Mouse (Mus musculus): ENCODE measurements at regions not wholly inside any gene's neighbourhood (a gene's known extent, or its start where the extent isn't known, plus 50 kb on each side); places are given as distances from the start of the nearest gene placed in this dataset.
"Not testable (repeated sequence)": the region's sequence is repeated elsewhere in the genome, so short reads cannot be mapped to it uniquely, and the experiment has no call there.

GRCm38 (mm10) chr10:95773425-95773980 lies 69.2 kb downstream of the Gm33543 start:
- peak; percentile 19 for DNase-seq

DNA sequence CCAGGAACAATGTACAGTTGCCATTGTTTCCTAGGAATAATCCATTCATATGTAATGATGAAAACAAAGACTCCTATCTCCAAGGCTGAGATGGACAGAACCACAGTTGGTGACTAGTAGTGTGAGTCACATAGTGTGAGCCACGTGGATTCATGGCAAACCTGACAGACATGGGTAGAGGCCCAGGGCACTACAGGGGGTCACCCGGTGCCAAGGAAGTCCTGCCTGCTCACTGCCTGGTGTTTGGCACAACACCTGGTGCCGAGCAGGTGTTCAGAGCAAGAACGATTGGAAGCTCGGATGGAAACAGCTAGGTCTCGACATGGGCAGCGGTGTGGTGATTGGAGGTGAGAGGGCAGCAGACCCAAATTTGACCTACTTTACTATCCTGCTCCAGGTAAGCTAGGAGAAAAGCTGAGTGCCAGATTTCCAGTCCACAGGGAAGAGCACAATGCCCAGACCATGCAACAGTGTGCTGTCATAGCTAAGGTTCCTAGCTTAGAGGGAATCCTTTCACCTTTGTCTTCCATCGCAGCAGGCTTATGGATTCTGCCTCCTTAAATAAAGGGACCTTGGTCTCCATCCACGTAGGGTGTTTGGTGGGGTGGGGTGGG lies 69.8 kb downstream of the Gm33543 start:
- DNase-seq, result peak; percentile 81

- DNase-seq, result no peak
Measured at GRCm38 (mm10) chr10:95768974-95769373, 73.8 kb downstream of the Gm33543 start.

DNA sequence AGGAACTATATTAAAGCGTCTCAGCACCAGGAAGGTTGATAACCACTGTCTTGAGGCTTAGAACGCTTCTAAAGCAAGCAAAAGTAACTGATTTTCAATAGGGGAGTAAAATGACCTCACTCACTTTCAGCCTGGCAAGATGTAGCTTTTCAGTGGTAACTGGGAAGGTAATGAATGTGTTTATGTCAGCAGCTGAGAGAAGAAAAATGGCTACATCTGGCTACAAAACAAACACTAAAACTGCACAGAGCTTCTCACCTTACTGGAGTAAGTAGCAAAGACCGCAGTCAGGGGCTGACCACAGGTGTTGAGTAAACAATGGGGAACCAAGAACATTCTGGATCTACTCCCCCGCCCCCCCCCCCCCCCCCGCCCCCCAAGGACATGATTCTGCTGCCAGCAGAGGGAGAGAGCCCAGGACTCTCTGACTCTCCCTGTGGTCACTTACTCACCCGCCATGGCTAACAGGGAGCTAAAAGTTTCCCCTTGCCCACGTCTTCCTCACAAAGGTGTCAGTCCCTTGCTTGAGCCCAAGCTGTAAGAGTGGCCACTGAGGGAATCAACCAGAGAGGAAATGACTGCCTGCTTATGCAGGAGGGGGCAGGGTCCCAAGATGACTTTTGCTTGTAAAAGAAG lies 75.1 kb downstream of the Gm33543 start:
- DNase-seq, result no peak

GRCm38 (mm10) chr10:95764129-95764528 lies 78.6 kb downstream of the Gm33543 start:
- DNase-seq, result no peak

GRCm38 (mm10) chr10:95762632-95763031 lies 80.1 kb downstream of the Gm33543 start:
- no peak for DNase-seq

GRCm38 (mm10) chr10:95761969-95762368 lies 80.8 kb downstream of the Gm33543 start:
- DNase-seq, result no peak

DNA sequence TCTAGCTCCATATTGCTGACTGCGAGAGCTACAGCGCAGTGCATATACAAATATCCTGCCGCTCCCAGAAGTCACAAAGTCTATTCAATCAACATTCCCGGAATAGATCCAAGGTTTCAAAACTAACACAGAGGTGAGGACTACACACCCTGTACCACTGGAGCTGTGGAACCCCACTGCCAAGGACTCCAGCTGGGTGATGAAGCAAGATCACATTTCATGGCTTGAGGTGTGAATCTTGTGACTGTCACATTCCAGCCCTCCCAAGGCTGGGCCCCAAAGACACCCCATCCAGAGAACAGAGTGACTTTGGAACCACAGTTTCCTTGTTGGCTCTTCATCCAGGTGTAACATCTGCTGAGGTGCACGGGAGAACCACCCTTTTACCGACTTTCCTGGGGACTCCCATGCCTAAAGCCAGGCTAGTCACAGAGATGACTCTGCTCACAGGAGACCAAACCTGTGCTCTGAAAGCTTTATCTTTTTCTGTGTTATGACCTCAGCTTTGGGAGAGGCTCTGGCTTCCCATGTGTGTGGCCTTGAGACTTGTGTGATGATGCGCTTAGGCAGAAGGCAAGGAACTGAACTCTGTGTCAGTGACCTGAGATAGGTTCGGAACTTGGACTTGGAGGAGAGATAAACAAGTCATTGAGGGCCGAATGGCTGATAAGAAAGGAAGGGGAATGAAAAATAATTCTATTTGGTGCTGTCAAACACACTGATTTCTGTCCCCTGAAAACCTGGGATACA lies 82.4 kb downstream of the Gm33543 start:
- no peak for DNase-seq

- DNase-seq, result no peak
Measured at GRCm38 (mm10) chr10:95758181-95758580, 84.5 kb downstream of the Gm33543 start.

- DNase-seq, result no peak
Measured at GRCm38 (mm10) chr10:95755429-95755828, 82.2 kb upstream of the Anapc15-ps start.

DNA sequence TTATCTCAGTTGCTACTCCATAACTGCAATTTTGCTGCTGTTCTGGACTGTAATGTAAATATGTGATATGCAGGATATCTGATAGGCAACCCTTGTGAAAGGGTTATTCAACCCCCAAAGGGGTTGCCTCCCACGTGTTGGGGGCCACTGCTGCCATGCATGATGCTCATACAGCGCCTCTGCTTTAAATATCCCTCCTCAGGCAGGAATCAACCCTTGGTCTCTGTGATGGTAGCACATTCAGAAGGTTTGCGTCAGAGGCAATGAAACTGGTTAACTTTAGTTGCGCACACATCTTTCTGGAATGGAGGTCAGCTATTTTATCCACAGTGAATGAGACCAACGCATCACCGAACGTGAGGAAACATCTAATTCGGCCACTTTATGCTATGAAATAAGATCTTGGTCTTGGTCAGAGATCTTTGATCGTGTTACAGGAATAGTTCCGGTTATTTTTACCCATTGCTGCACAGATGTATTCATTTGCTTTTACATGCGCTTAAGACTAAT lies 80.2 kb upstream of the Anapc15-ps start:
- DNase-seq, result no peak

DNA sequence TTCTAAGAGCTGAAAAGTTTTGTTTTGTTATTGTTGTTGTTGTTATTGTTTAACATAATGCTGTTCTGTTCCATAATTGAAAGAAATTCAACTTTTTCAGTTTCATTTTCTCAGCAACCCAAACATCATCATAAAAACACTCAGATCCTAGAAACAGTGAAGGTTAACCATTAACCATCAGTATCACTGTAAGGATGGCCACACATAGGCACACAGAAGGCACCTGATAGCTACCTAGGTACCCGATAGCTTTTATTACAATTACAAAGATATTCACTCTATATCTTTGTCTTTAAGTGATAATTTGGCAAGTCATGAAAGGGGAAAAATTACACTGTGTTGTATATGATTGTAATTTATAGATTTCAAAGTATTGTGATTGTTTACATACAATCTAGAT lies 75.1 kb upstream of the Anapc15-ps start:
- DNase-seq, result no peak

DNA sequence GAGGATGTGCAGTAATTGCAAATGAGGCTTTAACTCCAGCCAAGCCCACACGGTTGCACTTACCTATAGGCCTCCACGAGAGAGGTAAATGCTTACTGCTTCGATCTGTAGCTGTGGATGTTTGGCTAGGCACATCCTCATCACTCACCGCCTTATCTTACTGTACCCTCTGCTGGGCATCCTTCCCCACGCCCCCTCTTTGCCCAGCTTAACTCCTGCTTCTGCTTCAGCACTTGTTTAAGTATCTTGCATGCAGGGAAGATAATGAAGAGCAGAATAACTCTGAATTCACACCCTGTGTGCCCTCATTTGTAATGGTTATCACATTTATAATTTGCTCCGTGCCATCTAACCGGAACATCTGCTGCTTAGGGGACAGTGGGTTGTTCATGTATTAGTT lies 74.7 kb upstream of the Anapc15-ps start:
- no peak for DNase-seq

DNA sequence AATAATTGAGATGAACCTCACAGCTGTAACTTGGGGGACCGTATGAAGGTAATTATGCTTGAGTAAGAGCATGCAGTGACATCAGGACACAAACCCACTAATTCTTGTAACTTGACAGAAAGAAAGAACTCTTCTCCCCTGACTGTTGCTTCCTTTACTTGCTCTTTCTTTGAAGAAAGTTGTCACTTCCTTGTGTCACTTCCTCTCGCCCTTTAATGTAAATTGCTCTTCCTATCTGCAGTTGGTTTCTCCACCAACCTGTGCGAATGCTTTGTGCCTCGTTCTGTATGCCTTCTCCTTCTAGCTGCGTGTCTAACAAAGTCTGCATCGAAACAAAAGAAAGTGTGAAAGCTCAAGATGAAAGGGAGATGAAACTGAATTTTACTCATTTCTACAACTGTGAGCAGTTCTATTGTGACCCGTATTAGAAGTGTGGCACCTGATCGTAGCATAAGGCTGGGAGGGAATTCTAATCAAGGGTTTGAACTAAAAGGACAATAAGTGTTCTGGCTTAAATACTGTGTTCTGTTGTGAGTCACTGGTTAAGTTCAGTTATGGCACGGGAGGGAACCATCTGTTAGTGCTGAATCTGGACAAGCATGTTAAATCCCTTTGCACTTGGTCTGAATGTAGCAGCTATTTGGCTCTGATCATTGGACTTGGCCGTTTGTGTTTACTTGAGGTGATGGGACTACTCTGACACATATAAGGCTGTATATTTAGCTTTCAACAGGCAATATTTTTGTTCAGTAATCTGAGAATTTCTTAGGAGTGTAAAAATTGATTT lies 72.8 kb upstream of the Anapc15-ps start:
- DNase-seq, result no peak

GRCm38 (mm10) chr10:95745254-95745653 lies 72.0 kb upstream of the Anapc15-ps start:
- DNase-seq, result no peak

DNA sequence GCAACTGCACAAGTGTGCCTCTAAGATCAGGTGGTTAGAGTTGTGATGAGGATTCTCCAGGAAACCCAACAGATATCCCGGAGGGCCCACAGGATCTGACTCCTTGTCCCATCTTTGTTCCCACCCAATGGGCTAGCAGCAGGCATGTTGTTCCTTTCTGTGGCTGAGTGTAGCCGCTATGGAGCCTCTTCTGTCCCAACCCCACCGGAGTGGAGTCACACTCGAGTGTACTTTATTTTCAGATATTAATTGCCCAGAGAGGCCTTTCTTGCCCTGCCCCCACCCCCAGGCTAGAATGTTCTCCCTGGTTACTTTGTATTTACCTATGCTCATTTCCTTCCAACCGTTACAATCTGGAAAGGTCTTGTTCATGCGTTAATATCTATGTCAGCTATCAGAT lies 70.4 kb upstream of the Anapc15-ps start:
- DNase-seq, result no peak

- no peak for DNase-seq
Measured at GRCm38 (mm10) chr10:95739421-95739820, 66.2 kb upstream of the Anapc15-ps start.

DNA sequence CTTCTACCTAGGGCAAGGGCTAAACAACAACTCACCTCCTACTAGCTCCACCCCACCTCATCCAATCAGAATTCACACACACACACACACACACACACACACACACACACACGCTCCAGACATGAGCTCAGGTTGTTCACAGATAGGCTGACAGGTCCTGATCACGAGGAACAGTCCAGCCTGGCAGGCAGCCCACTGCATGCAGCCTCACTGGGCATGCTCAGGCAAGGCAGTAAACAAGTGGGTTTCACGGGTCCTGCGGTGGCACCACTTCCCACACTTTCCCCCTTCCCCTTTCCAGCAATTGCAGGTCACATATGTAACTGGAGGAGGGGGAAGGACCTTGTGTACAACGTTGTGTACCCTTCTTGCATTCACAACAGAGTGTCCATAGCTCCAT lies 63.5 kb upstream of the Anapc15-ps start:
- not testable (repeated sequence) for DNase-seq

DNA sequence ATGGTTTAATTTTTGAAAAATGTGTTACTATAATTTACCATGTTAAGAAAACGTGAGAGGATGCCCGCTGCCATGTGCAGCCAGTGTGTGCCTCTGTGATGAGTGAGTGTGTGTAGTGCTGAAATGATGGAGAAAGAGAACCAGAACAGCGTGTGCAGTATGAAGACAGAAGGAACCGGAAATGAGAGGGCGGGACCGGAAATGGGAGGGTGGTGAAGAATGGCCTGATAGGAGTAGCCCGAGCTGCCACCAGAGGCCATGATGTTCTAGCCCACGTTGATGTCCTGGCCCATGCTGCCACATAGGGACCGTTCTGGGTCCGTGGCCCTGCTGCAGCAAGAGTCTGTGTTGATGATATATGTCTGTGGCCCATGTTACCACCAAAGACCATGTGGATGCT lies 57.8 kb upstream of the Anapc15-ps start:
- no peak for DNase-seq

DNA sequence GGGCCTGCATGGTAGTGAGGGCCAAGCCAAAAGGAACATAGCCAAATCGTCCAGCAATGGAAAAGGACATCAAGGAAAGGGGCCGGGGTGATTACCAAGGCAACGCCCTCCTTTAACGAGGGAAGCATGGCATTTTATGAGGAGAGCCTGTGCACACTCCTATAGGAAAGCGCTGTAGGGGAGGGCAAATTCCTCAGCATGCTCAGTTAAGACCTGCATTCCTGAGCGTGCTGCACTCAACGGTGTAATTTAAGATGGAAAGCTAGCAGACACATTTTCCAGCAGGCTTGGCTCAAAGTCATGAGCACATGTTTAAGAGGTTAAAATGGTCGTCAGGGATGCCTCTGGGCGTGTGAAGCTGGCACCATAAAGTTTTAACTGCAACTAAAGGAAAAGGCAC lies 56.6 kb upstream of the Anapc15-ps start:
- no peak for DNase-seq

GRCm38 (mm10) chr10:95725910-95726309 lies 52.7 kb upstream of the Anapc15-ps start:
- DNase-seq, result peak; percentile 73

DNA sequence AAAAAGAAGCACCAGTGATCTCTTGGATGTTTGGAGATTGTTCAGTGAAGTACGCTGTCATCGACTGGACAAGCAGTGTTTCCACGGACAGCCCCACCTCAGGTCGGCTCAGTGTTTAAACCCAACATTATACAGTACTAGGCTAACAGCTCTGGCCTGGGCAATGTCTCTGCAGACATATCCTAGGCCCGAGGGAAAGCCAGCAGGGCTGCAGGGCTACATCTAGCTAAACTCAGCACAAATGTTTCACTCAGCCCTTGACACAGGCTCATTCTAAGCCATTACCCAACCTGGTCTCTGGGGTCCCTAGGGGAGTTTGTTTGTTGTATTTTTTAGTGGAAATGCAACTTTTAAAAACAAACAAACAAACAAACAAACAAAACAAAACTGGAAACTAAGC lies 52.1 kb upstream of the Anapc15-ps start:
- DNase-seq, result no peak

Data from cerebellum, adult 11-12 months (tissue).